Mouse (Mus musculus) gastrocnemius, postnatal 25 days (tissue): ENCODE data around the gene Wnt5b. TPM values are rescaled to one million over a fixed set of nuclear protein-coding genes. Genes with fewer than 3 reads are reported as not detected.
A peak's percentile ranks its signal among the peaks of the same experiment; 100 is the strongest.
"Not testable (repeated sequence)": the region's sequence is repeated elsewhere in the genome, so short reads cannot be mapped to it uniquely, and the experiment has no call there.

ENCODE experiments used
- DNase-seq: peaks from one replicate; pipeline ENCODE4 v3.0.0; 2022
- total RNA-seq, 2 experiments: library from RNA; stranded (reverse); gene quantifications; 1 replicate in 1 of 2; 2 replicates in 1 of 2; pipeline ENCODE4 v1.2.3; 2021

Gene Wnt5b
- total RNA-seq, 2 experiments from 2014 or later: 0.88 to 1.1 TPM

GRCm38 (mm10) chr6:119450965-119451943, 92.9 kb downstream of the Wnt5b start:
- no peak for DNase-seq

GRCm38 (mm10) chr6:119449060-119449499, 95.1 kb downstream of the Wnt5b start:
- DNase-seq: no peak

GRCm38 (mm10) chr6:119448321-119449059, 95.7 kb downstream of the Wnt5b start:
- DNase-seq: no peak

- DNase-seq: no peak
These were observed 98.2 kb downstream of the Wnt5b start for GRCm38 (mm10) chr6:119445671-119446607.

GRCm38 (mm10) chr6:119443742-119444645, 100.2 kb downstream of the Wnt5b start:
- peak; percentile 67 for DNase-seq

GRCm38 (mm10) chr6:119442729-119443128, 101.4 kb downstream of the Wnt5b start:
- DNase-seq: not testable (repeated sequence)

GRCm38 (mm10) chr6:119437894-119438761, 106.0 kb downstream of the Wnt5b start:
- no peak for DNase-seq

- no peak for DNase-seq
These were observed 109.8 kb downstream of the Wnt5b start for GRCm38 (mm10) chr6:119434394-119434793.

GRCm38 (mm10) chr6:119431751-119432324, 112.3 kb downstream of the Wnt5b start:
- DNase-seq: no peak

GRCm38 (mm10) chr6:119430508-119430907, 113.6 kb downstream of the Wnt5b start:
- peak; percentile 41 for DNase-seq

GRCm38 (mm10) chr6:119429311-119429710, 114.8 kb downstream of the Wnt5b start:
- no peak for DNase-seq

- no peak for DNase-seq
These were observed 115.5 kb downstream of the Wnt5b start for GRCm38 (mm10) chr6:119428611-119429010.

GRCm38 (mm10) chr6:119421001-119421400, 123.1 kb downstream of the Wnt5b start:
- DNase-seq: no peak

GRCm38 (mm10) chr6:119420357-119420756, 123.8 kb downstream of the Wnt5b start:
- no peak for DNase-seq

- no peak for DNase-seq
These were observed 124.7 kb downstream of the Wnt5b start for GRCm38 (mm10) chr6:119419412-119419811.

GRCm38 (mm10) chr6:119418392-119419251, 125.5 kb downstream of the Wnt5b start:
- DNase-seq: peak; percentile 42

GRCm38 (mm10) chr6:119417821-119418220, 126.3 kb downstream of the Wnt5b start:
- DNase-seq: no peak

GRCm38 (mm10) chr6:119417354-119417753, 126.8 kb downstream of the Wnt5b start, which contains the start of gene Adipor2:
TSS of gene Adipor2 (minus strand) at chr6:119417704.
- peak; percentile 78 for DNase-seq
